Mouse (Mus musculus): ENCODE measurements around the gene 9530068E07Rik.

9530068E07Rik gene

DNA sequence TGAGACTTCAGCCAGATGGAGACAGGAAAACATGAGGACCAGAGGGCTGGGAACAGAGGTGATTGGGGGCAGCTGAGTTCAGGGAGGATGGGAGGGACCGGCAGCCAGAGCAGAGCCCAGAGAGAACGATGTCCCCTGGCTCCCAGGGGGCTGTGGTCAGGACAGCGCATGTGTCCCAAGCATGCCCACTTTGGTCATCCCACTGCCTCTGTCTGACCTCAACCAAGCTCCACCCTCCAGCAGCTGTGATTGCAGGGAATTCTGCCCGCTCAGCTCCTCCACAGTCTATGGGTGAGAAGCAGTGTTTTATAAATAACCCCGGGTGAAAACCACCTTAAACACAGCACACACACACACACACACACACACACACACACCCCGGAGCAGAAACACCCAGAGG, 33.2 kb downstream of the 9530068E07Rik start:
- DNase-seq, result no peak

- DNase-seq, result peak; percentile 41
Measured at GRCm38 (mm10) chr11:52431594-52431993, 35.4 kb downstream of the 9530068E07Rik start.

- DNase-seq, result no peak
Measured at GRCm38 (mm10) chr11:52432148-52432547, 35.9 kb downstream of the 9530068E07Rik start.

DNA sequence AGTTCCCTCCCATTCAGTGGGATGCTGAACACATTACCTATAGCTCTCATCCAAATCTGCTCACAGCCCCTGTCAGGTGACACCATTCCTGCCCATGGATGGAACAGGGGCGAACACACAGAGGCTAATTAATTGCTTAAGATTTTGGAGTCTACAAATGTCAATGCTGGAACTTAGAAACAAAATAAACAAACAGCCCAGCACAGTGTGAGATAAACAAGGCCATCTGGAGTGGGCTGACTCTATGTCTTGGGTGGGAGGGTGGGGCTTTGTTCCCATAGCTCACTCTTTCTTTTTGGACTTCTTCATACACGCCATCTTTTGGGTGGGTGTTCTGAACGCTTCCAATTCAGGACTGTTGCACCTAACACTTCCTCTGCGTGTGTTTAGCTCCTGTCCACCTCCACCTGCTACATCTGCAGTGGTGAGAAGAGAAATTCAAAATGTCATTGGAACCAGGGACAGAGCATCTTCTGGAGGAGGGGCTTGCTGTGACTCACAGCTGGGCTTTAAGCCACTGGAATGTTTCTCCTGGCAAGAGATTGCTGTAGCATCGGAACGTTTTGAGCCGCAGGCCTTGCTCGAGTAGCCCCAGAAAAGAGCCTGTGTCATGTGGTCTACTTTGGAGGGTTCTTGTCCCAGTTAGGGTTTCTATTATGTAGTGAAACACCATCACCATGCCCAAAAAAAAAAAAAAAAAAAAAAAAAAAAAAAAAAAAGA, 37.0 kb downstream of the 9530068E07Rik start:
- no peak for DNase-seq

- DNase-seq, result no peak
Measured at GRCm38 (mm10) chr11:52433797-52434195, 37.6 kb downstream of the 9530068E07Rik start.

DNA sequence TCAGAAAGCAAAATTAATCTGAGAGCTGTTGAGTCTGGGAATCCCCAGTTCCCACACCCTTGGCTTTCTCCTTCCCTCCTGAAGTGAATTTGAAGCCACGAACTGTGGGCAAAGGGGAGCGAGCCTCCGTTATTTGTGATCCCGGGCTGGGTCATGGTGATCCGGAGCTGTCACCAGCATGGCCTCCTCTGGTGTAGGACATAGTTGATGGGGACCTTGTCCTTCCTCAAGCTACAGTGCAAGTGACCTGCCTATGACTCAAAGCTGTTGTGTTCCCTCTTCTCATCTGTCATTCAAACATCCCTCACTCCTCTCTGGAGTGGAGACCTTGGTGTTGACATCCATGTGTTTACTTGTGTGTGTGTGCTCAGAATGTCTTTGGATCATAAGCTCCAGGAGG, 39.2 kb downstream of the 9530068E07Rik start:
- no peak for DNase-seq

DNA sequence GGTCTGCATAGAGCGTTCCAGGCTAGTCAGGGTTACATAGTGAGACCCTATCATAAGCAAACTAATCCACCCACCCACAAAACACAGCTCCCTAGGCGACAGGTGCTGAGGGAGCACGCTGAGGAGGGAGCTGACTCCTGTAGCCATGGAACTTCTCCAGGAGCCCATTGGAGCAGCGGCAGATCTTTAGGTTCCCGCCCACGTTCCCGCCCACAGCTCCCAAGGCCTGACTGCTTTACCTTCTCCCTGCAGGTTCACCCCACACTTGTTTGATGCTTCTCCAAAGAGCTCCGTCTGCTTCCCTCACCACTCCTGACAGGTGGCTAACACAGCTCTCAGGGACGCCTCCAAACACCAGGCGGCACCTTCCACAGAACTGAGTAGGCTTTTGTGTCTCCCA, 40.9 kb downstream of the 9530068E07Rik start:
- DNase-seq, result peak; percentile 15

DNA sequence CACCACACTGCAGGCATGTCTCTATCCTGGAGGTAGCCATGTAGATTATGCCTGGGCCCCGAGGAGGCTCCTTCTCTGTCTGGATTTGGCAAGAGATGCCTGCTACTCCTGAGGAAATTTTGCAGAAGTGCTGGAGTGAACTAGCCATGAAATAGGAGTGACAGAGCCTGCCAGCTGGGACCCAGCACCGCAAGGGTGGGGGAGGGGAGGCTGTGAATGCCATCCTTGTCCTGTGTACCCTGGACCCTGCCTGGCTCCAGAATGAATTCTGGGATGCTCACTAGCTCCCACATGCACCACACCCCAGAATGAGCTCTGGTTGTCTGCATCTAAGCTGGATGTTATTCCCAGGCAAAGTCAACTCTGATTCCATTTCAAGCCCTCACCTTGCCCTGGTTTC, 44.9 kb downstream of the 9530068E07Rik start:
- no peak for DNase-seq

GRCm38 (mm10) chr11:52447242-52447641, 51.0 kb downstream of the 9530068E07Rik start:
- DNase-seq, result peak; percentile 78

GRCm38 (mm10) chr11:52449004-52449403, 52.8 kb downstream of the 9530068E07Rik start:
- no peak for DNase-seq

GRCm38 (mm10) chr11:52458281-52458680, 62.1 kb downstream of the 9530068E07Rik start:
- DNase-seq, result no peak

All from kidney, adult 18-20 months (tissue).